Mouse (Mus musculus) heart, postnatal 14 days (tissue): ENCODE results near the gene Gm6525. TPM values are rescaled to one million over a fixed set of nuclear protein-coding genes. Genes with fewer than 3 reads are reported as not detected.

Source experiments
- DNase-seq, 2 experiments: peaks; one replicate each; pipeline ENCODE4 v3.0.0; 2021 to 2022
- intact Hi-C: fragments of 180-260 bp; cut with DNase I; formaldehyde crosslinking; loops from one replicate; pipeline ENCODE4 v1.15.1; 2025
- total RNA-seq, 2 experiments: library from RNA; stranded (reverse); gene quantifications; 2 replicates each; pipeline ENCODE4 v1.2.3; 2021

The Gm6525 gene
- total RNA-seq, 2 experiments from 2014 or later: not detected

DNA sequence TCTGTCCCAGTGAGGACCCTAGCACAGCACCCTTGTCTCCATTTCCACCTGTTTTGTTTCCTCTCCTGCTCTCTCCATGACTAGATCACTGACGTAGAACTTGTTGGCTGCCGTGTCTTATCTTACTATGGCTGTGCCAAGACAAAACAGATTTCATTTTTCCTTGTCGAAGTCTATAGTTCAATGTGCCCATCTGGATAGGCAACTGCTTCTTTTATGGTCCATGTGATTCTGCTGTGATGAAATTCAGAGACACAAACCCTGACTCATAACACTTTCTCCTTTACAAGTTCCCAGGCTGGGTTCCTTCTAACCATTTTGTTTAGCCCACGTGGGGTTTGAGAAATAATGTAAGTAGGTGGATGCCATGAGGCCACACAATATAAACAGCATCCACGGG is 7.8 kb upstream of the Gm6525 start:
- intact Hi-C loops: no loop called here
- DNase-seq: no peak

DNA sequence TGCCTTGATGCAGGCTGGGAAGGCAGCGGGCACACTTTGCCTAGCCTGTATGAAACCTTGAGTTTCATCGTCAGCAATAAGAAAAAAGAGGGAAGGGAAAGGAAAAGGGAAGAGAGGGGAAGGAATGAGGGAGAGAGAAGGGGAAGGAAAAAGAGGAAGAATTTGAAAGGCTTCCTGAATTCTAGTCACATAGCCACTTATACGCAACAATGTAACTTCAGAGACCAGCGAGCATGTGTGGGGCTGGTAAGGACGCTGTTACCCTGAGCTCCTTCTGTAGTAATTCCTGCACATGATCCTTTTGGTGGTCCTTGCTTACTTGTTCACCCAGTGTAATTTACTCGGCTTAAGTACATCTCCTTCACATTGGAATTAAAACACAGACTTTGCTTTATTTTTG is 5.0 kb upstream of the Gm6525 start:
- DNase-seq: no peak
- intact Hi-C loops: no loop called here

DNA sequence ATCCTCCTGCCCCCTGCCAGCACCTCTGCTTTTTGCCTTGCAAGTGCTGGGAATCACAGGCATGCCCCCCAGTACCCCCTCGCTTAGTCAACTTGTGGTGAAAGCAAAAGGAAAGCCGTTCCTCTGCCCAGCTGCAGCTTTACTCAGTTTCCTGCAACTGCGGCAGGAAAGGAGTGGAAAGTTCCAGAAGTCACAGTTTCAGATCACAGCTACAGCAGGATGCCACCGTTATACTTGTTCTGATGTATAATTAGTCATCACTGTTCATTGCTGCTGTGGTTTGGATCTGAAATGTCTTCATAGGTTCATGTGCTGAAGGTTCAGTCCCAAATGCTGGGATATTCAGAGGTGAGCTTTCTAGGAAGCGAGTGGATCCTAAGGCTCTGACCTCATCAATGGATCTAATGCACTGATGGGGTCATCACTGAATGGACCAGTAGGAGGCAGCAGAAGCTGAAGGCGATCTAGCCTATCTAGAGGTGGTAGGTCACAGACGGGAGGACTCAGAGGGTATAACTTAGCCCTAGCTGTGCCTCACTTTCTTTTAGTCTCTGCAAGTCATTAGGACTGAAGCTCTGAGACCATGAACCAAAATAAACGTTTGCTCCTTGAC is 4.4 kb upstream of the Gm6525 start:
- DNase-seq: no peak
- intact Hi-C loops: no loop called here

DNA sequence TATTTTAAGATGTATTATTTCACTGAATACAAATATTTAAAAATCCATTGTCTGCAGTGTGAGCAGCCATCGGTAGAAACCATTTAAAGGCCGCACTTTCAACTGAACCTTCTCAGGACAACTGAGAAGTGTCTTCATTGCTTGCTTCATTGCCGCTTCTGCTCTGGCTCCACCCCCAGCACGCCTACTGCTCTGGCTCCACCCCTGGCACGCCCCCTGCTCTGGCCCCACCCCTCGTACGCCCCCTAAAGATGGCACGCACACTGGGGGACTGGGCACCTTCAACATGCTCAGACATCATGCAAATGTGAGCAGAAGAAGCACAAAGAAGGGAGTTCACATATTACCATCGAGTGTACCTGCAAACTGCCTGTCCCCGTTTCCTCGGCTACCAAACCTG is 1.5 kb upstream of the Gm6525 start:
- intact Hi-C loops: no loop called here
- DNase-seq: no peak

DNA sequence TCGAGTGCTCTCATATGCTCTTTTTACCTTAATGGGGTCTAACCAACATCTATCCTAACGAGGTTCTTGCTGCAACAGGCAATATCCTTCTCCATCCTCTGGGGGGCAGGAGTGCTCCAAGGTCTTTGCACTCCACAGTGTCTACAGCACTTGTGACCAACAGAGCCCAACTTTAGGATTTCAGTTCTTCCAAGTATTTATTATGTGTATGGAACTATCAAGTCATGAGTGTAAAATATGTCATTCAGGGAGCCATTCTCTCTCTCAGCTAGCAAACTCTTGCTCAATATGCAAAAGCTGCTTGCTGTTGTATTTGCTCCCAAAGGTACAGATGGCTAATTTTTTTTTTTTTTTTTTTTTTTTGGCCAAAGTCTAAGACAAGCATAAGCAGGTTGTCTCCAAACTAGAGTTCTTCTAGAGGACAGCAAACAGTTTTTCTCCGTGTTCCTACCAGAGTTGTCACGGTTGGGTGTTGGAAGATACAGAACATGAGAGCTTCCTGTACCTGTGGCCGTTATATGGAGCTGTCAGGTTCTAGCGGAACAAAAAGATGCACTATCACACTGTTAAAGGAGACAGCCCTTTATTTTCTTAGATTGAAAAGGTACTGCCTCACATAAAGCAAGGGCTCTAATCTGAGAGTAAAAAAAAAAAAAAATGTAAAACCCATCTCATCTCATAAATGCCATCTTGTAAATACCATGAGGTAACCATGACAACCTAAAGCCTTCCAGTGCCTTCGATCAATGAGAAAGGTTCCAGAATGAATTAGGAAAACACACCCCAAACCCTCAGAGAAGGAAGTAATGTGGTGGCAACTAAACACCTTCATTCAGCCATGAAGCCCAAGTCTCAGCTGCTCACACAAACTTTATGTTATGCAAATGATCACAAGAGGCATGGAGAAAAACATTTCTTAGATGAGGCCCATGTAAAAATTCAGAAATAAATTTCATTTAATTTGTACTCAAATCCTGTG is 1.7 kb downstream of the Gm6525 start:
- intact Hi-C loops: loop anchor here (1.0 to 5.0 kb wide), 4 partner anchors 42 to 367 kb away; no protein-coding TSS in a partner anchor
- DNase-seq: peak; percentile 77 to 87

DNA sequence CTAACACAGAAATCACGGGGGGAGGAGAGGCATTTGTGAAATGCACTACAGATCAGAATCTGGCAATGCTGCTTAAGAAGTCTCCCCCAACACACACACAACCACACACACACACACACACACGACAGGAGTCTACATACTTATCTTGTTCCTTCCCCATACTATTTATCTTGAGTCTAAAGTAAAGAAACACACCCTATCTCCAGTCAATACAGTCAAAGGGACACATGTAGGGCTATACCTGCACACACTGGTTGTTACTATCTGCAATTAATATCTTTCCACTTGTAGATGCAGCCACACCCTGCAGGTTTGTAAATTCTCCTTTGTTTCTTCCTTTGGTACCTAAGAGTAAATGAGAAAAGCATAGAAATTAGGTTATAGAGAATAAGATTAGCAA is 3.9 kb downstream of the Gm6525 start:
- DNase-seq: no peak
- intact Hi-C loops: loop anchor here (5.0 kb wide), 2 partner anchors 39 to 364 kb away; no protein-coding TSS in a partner anchor

DNA sequence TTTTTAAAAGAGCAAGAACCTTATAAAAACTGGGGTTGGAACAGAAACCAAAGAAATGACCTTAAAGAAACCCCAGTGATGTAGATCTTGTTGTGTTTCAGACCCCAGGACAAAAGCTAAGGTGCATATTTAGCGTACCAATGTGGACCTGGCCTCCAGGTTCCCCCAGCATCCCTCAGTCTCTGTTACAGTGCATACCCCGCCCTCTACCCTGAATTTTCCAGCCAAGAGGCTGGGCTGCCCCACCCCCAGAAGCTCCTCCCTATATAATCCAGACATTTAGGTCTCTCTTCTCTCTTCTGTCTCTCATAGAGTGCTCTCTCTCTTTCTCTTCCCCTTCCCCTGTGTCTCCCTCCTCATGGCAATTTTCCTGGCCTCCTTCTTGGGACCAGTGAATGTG is 6.4 kb downstream of the Gm6525 start:
- intact Hi-C loops: no loop called here
- no peak for DNase-seq

DNA sequence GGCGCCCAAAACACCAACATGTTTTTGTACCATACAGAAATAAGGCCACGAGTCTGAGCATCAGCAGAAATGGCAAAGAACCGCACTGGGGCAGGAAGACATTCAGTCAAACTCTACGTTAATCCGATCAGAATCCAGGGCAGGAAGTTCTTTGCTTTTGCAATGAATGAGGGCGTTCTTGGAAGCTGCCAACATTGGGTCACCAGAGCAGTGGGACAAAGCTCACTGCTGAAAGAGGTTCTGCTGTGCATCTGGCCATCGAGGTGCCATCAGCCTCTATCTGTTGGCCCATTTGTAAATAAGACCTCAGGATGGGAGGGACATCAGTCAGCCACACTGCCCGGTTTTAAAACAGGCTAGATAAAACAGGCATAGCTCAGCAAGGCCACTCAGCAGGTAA is 7.2 kb downstream of the Gm6525 start:
- intact Hi-C loops: no loop called here
- DNase-seq: no peak

DNA sequence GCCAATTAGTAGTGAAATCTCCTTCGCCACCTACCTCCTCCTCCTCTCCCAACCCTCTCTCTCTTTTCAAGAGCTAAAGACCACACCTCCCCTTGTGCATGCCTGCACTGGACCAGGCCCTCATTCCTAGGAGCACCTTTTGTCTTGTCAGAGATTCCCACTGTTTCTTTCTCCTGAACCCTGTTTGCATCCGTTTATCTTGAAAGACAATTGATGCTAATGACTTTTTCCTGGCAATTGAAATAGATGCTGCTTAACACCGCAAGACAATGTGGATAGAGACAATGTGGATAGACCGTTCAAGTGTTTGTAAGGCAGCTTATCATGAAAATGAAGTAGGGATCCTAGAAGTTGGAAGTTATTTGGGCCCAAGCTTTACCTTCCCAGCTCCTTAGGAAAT is 7.8 kb downstream of the Gm6525 start:
- intact Hi-C loops: no loop called here
- no peak for DNase-seq

DNA sequence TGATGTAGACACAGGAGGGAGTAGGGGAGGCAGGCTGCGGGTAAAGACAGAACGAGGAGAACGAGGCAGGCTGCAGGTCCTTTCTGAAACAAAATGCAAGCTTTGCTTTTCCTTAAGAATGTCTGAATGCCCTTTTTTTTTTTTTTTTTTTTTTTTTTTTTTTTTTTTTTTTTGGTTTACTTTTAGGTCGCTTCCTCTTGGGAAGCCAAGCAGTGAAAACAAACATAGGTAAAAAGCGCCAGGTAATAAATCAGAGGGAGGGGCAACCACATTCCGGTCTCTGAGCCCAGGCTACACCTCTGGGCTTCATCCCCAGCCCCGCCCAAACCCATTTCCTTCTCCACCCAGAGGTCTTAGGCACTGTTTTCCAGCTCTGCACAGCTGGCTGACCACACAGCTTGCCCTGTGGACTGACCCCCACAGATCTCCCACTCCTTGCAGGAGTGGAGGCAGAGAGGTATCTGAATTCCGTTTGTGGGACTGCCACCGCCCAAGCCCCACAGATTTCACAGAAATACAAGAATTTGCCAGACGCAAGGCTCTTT is 15.8 kb downstream of the Gm6525 start:
- peak in 1 of 2 experiments; percentile 3 for DNase-seq

DNA sequence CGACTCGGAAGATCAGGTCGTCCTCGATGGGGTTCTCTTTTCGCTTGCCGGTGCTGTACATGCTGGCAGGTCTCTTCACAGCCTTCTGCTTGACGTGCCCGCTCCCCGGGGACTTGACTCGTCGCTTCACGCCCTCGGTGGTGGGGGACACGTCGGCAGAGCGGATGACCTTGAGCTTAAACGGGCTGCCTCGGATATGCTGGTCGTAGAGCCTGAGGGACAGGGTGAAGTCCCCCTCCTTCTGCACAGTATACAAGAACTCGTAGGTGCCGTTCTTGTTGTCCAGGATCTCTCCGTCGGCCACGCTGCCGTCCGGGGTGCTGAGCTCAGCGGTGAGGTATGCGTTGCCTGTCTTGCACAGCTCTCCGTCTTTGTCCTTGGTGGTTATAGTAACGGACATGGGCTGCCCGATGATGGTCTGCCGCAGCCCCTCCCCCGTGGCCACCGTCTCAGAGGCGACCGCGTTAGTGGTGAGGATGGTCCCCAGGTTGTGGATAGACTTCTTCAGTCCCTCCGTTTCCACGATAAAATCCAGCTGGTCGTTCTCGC is 16.7 kb downstream of the Gm6525 start:
- DNase-seq: peak; percentile 23 to 37
- intact Hi-C loops: loop anchor here (5.0 kb wide), 2 partner anchors 37 to 72 kb away; no protein-coding TSS in a partner anchor

More for the DNA sequence above, 15.8 kb downstream of the Gm6525 start:
- intact Hi-C loops: loop anchor here (5.0 kb wide), 2 partner anchors 38 to 73 kb away; no protein-coding TSS in a partner anchor

DNA sequence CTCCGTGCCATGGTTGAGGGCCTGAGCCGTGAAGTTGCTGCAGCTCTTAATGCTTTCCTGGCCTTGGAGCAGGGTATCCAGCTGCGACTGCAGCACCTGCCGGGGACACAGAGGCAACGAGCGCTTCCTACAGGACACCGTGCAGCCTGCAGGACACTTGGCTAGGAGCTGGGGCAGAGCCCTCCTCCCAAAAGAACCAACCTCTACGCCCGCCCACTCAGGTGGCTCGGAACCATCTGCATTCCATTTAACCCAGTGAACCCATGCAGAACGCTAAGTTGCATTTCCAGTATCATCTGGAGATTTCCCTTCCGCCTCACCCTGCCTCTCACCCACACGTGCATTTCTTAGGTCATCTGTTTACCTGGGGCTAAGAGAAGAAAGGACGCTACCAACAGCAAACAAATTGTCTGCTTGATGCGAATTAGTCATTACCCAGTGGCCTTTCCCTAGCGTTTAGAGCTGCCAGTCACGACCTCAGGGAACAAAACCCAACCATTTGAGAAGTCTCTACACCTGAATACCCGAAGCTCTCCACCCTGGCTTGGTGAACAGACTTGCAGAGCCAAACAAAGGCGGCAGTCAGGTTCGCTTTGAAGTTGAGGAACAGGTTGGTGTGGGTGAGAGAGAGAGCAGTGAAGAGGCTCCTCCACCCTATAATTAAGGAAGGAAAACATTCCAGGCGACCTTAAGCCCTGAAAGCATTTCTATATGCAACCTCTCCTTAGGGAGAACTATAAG is 17.4 kb downstream of the Gm6525 start:
- peak; percentile 11 to 13 for DNase-seq
- intact Hi-C loops: loop anchor here (5.0 kb wide), 2 partner anchors 36 to 71 kb away; no protein-coding TSS in a partner anchor

DNA sequence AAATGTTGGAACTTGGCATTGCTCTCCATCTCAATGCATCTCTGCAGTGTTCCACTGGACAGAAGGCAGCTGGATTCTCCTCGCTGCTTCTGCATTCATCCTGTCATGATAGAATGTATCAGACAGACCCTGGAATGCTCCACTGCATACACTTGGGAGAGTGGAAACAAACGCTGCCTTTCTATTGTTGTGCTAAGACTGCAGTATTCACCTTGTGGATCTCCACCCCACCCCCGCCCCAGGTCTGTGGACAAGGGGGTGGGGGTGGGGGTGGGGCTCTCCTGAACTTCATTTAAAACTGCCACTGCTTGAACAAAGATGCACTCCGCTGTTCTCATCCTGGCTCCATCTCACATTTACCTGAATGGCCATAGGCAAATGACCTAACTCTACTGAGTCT is 20.0 kb downstream of the Gm6525 start:
- no peak for DNase-seq
- intact Hi-C loops: loop anchor here (5.0 kb wide), 2 partner anchors 33 to 68 kb away; no protein-coding TSS in a partner anchor

DNA sequence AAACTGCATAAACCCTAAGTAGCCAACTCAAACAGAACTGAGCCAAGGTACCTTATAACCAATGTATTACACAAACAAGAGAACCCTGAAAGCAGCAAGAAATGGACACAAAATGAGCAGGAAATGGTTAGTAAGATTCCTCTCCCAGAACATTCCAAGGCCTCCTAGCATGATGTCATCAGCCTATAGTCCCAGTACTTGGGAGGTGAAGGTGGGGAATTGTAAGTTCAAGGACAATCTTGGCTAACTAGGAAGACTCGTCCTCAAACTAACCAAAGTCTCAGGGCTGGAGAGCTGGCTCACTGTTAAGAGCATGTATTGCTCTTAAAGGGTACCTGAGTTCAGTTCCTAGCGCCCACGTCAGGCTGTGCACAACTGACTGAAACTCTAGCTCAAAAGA is 24.3 kb downstream of the Gm6525 start:
- no peak for DNase-seq
- intact Hi-C loops: no loop called here

DNA sequence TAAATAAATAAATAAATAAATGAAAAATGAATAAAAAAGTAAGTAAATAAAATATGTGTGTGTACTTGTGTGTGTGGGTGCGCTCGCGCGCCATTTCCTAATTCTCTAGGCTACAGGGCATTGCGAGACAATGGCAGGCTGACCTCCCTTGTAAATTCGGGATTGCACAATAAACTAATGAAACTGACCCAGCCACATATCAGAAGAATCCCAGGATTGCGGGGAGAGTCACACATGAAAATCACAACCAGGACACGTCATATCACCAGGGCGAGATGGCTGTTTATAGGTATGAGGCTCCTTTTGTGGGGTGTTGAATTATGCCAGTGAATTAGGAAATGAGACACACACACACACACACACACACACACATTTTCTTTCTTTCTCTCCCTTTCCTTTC is 25.6 kb downstream of the Gm6525 start:
- DNase-seq: no peak
- intact Hi-C loops: no loop called here

DNA sequence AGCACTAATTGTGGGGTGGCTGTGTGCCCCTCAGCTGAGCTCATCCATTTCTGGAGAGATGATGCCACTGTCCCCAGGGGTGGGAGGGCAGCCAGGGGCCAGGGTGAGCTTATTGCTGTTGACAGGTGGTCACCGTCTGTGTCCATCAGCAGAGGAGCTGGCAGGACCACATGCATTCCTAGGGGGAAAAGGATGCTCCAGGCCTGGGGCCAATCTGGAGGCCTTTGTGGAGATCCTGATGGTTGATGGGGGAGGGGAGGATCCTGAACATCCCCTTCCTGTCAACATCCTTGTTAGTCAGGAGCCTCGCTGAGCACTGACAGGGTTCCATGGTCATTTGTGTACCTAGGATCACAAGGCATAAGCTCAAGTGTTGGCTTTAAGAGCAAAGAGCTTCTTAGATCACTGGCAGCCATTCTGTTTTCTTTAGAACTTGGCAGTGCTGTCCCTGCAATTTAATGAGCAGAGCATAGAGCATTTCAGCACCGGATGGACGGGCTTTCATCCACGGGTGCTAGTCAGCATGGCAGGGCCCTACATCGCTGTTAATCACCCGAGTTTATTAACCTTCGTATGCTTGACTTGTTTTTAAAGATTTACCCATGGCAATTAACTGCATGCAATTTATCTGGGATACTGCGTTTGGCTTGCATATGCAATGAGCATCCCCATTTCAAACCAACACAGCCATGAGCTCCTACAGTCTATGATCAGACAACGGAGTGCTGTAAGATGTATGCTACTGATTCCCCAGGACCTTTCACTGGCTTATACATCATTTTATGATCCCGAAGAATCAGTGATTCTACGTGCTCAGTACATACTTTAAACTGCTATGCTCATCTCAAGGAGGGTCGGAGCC is 26.9 kb downstream of the Gm6525 start:
- peak; percentile 17 to 40 for DNase-seq
- intact Hi-C loops: no loop called here

DNA sequence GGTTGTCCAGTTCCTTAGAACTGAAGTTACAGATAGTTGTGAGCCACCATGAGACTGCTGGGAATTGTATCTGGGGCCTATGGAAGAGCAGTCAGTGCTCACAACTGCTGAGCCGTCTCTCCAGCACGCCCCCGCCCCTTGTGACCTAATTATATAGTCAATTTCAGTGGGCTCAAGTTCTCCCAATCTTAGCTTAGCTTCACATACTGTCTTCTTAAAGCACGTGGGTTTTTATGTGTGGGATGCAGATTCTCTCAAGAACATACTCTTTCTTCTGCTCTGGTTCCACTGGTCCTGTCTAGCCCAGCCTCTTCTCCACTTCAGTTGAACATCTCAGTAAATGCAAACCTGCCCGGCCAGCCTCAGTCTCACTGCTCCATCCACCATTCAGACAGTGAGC is 30.7 kb downstream of the Gm6525 start:
- DNase-seq: no peak
- intact Hi-C loops: no loop called here

DNA sequence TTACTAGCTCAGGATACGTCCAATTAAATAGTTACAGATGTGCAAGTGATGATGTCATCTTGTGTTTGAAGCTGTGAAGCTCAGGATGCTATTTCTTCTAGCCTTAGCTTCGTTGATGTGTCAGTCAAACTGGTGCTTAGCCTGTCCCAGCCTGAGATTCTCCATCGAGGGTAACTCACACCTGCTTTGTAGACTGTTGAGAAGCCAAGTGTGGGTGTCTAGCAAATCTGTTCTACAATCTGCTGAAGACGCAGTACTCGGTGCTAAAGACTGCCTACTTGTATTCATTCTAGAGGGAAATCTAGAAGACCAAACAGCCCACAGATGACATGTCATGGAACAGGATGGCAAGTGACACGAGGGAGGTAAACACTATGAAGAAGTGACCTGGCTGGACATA is 31.7 kb downstream of the Gm6525 start:
- intact Hi-C loops: no loop called here
- DNase-seq: no peak

DNA sequence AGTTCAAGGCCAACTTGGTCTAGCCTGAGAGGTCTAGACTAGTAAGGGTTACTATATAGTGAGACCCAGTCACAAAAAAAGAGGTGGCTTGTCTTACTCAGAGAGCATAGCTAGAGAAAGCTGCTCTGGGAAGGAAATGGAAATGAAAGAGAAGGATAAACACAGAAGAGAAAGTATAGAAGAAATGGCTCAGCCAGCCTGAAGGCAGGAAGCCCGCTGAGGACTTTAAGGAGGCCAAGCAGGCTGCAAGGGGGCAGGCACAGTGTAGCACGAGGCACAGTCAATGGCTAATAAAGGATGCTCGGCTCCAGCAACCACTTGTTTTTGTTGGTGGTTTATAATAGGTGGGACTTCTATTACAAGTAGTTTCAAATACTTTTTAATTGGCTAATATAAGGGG is 32.2 kb downstream of the Gm6525 start:
- intact Hi-C loops: no loop called here
- no peak for DNase-seq
